Mouse (Mus musculus) kidney, postnatal 36 days (tissue): ENCODE measurements at regions not wholly inside any gene's neighbourhood (a gene's known extent, or its start where the extent isn't known, plus 50 kb on each side); places are given as distances from the start of the nearest gene placed in this dataset.

ENCODE experiments used
- DNase-seq, 2 experiments: peaks; one replicate each; pipeline ENCODE4 v3.0.0; 2021 to 2022; ENCODE audit warnings: mixed read lengths in 2 of 2

DNA sequence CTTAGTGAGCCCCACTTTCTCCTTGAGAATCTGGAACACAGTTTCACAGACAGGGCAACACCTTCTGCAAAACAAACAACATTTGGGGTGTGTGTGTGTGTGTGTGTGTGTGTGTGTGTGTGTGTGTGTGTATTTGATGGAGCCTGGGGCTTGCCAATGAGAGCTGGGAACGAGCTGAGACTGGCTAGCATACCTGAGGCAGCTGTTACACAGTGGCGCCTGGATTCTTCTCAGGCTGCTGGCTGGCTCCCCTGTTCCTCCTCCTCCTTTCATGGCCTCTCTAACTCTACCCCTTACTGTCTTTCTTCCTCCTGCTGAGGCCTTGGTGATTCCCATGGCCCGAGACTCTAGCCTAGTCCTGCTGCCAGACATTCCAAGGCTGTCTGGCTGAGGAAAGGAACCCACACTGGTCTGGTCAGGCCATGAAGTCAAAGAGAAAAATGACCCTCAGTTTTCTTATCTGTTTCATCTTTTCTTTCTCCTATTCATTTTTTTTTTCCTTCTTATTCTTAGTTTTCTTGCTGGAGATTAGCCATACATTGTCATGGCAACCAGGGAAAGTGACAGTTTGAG is 79.6 kb upstream of the Sem1 start:
- DNase-seq: no peak

DNA sequence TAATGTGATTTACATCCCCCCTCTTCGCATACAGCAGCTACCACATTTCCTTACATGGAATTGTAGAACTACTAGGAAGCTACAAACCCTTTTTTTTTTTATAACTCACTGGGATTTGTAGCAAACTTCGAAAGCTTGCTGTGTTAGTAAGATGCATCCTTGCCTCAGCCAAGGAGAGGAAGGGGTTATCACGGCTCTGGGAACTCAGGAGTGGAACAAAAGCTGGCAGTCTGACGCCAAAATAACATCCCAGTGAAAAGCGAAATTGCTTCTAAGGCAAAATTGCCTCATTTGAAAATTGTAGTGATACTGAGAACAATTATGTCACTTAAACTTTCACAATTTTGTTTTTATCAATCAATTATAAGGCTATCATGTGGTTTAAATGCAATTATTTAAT is 81.6 kb upstream of the Sem1 start:
- DNase-seq: no peak

DNA sequence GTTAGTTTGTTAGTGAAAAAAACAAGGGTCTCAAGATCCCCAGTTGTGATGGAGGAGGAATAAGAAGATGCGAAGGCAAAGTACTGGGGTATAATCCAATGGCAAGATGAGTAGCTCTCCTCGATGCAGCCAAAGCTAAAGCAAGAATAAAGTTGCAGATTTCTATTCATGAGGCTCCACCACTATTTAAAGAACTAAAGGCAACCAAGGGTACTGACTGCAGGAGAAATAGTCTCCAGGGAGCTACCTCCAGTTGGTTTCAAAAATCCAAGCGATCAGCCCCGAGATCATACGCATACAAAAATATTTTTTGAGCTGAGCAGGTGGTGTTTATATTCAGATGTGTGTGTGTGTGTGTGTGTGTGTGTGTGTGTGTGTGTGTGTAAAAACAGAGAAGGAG is 88.3 kb upstream of the Sem1 start:
- no peak for DNase-seq

DNA sequence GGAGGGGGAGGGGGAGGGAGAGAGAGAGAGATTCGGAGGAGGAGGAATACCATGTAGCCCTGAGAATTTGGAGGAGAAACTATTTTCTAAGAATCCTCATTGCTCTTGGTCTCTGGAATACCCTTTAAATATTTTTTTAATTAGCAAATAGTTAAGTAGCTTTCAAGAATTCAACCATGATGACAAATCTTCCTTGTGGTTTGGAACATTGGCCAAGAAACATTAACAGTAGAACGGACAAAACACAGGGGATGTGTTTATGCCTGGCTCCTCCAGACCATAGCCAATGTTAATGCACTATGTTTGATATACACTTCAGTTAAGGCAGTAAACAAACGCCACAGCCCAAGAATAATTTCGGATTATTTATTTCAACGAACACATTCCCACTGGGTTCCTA is 110.8 kb upstream of the Sem1 start:
- no peak for DNase-seq

DNA sequence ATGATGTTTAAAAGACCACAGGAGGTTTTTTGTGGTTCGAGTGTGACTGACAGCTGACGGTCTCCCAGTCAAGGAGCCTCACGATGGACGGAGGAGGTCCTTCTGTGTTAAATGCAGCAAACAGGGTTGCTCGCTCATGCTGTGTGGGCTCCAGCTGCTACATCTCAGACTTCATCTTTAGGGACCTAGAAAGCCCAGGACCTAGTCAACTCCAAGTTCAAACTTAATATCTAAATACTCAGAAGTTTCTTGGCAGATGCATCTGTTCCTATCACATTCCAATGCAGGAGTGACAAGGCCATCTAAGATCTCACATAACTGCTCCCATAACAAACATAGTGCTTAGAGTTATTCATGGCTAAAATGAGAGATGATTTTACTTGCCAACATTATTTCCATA is 111.7 kb upstream of the Sem1 start:
- DNase-seq: no peak

DNA sequence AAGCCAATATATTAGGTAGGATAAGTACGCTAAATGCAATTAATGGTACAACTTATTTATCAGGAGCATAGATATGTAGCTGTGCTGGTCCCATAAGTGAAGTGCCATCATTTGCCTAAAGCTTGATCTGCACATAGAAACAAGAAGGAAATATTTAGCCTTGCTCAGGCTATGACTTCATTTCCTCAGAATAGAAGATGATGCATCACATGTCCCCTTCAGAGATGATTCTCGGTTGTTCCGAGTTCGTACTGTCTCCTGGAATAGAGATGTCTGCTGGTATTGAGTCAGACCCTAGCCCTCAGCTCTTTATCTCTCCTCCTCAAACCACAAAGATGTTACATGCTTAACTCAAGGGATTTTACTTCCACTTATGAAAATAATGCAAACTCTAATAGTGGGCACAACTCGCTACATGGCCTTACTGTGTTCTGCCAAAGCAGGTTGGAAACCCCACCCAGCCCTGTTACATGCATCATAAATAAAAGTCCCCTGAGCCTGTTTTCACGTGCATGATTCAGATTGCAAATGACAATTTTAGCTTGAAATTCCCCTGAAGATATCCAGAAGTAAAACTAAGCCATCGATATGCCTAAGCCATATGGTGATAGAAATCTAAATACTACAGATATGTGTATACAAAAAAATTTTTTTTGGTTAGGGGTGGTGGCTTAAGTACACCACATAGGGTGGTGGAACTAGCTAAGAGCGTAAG is 113.8 kb upstream of the Sem1 start:
- DNase-seq: no peak

DNA sequence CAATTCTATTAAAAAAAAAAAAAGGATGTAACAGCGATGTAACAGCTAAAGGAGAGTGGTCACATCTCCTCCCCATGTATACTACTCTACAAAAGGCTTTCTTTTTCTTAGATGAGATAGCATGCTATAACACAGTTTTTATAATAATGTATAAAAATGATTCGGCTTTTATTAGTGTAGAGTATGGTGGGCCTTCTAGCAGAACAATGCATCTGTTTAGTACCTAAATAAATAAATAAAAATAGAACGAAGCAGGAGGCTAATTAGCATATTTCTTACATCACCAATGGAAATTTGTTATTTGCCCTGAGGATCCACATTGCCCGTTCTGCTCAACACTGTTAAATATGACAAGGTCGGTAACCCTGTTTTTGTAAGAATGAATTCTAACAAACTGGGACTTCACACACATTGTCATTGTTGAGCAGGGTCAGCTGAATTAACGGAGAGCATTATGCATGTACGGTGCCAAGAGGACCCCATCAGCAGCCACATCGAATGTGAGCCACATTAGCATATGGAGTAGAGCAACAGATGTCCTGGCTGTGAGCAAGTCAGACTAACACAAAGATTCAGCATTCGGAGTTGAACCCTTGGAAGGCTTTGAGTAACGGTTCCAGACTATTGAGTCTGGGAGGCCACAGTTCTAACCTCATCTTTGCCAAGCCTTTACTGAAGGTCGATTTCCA is 117.4 kb upstream of the Sem1 start:
- DNase-seq: no peak

DNA sequence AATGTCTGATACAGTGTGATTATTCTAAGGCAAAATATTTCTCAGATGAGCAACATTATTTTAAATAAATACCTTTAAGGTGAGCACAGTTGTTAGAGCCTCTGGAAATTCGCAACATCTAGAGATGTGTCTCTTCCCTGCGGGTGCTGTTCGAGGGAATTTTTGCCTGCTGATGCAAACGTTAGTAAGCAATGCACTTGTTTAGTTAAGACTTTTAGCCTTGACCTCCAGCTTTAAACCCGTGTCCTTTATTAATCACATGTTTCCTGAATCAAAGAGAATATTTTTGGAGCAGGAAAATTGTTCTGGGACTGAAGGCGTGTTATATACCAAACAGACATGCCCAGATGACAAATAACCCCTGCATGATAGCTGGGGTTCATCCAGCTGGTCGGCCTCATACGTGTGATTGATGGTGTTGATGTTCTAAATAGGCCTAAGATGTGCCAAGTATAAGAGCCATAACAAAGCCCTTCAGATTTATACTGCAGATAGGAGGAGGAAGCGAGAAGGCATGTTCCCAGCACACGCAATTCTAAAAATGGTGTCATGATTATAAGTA is 119.0 kb upstream of the Sem1 start:
- DNase-seq: peak; percentile 2 to 6

DNA sequence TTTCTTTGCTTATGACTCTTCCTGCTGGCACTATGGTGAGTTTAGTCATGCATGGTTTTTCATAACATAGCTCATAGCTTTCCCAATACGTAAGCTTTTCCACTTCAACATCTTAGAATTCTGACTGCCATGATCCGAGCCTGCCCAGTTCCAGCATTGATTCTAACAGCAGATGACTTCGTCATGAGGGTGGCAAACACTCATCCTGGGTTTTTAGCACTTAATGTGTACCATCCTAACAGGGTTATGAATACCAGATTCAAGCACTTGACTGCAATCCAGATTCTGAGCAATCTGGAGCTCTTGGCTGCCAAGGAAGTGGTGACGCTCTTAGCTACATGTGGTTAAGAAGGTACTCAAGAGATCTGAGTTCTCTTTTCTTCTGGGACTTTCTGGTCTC is 128.3 kb upstream of the Sem1 start:
- no peak for DNase-seq

DNA sequence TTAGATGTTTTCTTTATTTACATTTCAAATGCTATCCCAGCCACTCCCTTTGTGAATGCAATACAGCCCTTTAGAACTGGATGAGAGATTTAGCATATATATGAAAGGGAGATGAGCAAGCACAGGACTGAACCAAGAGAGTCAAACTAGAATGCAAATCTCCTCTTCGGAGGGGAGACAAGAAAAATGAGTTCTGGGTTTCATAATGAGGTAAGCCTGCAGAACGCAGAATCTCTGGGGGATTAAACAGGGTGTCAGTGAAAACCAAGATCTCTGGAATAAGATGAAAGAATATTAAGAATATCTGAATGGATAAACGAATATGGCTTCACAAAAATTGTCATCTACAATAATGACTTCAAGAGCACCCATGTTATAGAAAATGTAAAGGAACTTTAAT is 130.6 kb upstream of the Sem1 start:
- no peak for DNase-seq

DNA sequence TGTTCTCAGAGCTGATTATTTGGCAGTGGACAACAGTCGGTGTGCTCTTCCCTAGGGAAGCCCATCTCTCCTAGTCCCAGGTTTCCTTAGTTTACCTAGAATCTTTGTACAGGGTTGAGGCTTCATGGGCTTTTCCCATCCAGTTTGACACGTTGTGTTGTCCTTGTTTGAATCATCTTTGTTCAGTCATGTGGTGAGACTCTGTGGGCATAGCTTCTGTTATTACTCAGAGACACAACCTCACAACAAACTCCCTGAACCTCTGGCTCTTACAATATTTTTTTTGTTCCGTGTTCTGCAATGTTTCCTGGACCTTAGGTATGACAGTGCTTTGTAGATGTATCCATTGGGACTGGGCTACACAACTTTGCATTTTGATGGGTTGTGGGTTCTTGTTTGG is 132.9 kb upstream of the Dlx6 start:
- DNase-seq: no peak

DNA sequence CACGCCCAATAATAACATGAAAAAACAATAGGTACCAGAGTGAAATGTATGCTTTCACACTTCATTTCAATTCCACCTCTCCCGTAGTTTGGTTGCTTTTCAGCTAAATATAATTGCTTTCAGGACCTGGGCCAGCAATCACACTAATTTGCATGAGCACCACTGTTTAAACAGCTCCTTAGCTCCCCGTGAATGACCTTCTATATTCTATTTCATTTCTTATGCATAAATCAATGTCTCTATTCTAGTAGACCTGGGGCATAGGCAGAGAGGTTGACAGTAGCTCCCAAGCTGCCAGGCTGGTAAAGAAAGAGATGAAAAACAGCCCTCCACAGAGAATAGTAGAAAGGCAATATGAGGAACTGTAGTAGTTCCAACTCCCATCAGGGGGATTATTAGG is 117.7 kb upstream of the Dlx6 start:
- no peak for DNase-seq

DNA sequence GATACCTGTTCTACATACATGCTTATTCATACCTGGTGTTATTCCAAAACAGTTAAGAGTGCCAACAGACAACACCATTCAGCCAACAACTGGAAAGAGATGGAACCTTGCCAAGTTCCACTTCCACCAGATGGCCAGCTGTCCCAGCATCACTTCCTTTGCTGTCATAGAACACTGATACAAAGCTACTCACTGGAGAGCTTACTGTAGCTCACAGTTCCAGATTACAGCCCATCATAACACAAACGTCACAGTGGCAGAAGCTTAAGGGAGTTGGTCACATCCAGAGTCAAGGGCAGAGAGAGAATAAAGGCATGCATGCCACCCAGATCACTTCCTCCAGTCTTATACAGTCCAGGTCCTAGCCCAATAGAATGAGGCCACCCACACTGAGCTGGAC is 84.0 kb upstream of the Dlx6 start:
- DNase-seq: no peak

DNA sequence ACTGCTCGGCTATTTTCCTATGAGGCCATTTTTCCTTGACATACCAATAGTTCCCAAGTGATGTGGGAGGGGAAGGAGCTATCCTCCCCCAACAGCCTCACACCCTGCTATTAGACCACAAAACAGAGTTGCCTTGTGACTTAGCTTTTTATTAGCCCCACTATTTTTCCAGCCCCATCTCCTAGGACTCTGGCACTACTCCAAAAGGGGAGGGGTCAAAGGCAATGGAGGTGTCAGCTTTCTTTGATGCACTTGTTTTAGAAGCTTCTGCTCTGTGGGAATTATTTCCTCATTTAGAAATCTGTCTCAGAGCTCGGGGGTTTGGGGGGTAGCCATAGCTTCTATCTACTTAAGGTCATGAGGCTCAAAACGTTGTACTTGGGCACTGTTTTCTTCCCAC is 81.6 kb upstream of the Dlx6 start:
- no peak for DNase-seq

DNA sequence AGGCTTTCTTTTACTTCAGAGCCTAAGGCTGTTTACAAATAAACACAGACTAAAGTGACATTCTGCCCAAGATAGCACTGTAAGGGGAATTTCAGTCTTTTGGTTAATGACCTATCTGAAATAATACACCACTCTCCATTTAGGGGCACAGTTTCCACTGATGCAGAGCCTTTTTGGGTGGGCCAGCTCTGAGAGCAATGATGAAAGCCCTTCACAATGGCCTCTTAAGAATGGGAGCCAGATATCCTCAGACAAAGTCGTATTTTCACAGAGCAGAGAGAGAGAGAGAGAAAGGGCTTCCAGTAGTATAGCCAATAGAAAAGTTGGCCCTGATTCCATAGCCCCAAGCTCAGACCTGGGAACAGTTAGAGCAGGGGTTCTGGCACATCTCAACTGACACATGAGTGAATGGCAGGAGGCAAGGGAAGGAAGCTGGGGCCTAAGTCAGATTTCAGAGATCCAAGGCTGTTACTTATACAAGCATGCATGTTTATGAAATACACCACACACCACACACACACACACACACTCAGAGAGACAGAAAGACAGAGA is 77.1 kb upstream of the Dlx6 start:
- no peak for DNase-seq

DNA sequence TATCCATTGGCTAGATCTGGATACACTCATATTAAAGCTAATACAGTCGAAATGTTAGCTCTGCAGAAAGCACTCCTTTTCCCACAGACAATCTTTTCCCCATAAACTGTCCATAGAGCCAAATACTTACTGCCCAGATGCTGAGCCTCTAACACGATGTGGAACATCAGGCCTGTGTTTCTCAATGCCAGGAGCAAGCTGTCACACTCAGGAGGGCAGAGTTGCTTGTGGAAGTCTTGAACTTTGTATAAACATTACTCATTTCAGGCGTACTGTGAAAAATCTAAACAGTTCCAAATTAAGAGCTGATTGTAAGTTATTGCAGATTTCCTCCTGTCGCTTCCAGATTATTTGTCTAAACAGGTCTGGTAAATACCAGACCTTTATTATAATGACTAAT is 75.6 kb upstream of the Dlx6 start:
- DNase-seq: no peak

DNA sequence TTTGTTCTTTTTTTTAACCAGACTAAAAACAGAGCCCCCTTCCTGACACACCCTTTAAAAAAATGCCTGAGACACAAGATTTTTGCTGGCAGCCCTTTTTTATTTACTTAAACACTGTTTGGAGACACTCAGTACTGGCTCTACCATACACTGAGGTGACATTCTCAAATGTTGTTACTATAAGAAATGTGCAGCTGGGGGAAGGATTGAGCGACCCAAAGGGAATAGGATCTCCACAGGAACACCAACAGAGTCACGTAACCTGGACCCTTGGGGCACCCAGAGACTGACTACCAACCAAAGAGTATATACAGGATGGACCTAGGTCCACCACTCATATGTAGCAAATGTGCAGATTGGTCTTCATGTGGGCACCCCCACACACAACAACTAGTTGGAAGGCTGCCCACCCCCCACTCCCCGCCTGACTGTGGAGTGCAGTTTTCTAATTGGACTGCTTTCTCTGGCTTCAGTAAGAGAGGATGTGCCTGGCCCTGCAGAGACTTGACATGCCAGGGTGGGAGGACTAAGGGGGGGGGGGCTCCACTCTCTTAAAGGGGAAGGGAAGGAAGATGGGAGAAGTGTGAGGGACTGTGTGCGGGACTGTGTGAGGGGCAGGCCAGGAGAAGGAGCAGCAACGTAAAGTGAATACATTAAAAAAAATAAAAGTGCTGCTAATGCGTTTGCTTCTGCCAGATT is 68.7 kb upstream of the Dlx6 start:
- DNase-seq: no peak

DNA sequence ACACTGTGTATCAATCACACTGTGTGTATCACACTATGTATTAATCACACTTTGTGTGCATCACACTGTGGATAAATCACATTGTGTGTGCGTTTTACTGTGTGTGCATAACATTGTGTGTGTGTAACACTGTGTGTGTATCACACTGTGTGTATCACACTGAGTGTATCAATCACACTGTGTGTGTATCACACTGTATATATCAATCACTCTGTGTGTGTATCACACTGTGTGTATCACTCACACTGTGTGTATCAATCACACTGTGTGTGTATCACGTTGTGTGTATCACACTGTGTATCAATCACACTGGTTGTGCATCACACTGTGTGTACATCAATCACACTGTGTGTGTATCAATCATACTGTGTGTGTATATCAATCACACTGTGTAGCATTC is 62.8 kb upstream of the Dlx6 start:
- no peak for DNase-seq

DNA sequence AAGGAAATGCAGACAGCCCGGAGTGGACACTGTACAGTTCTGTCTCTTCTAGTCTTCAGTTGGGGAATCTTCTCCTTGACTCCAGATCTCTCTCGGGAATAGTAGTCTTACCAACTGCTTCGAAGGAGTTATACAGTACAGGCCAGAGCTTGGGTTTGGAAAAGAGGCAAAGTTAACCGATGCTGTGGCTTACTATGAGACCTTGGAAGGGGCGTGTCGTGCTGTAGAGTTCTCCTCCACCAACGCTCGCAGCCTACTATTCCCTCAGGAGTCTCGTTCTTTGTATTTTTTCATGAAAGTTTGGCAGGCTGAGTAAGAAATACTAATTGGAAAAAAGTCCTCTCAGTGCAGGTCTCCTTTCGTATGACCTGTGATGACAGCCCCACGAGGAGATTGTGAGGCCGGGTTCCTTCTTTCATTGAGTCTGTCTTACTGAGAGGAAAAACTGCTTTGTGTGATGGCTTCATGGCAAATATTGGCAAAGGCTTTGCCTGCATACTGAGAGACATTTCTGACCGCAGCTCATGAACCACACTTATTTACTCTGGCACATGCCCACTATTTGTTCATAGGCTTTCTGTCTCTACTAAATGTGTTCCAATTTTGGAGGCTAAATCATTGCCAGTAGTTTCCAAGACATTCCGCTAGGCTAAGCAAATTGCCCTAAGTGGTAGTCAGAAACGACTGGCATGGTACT is 61.4 kb upstream of the Dlx6 start:
- no peak for DNase-seq
